In genomic region chr12:72315732-72316465, GRCm38 (mm10) we compare ENCODE assay signal across 24 mouse cellular contexts.
DNase-seq lines count a peak whose midpoint lies in the region; ATAC-seq lines count a peak whose summit lies in the region.
"Had no signal": no experiment of that assay in that cellular context is flagged by ENCODE, and none has a peak within 500 bp of the region (broad histone marks: within the 10 kb centered on the region; RNA-seq: fewer than 3 reads in every experiment).

No protein-coding gene starts in this region.

- 56% methylated on average over 15 of the region's 15 CpGs for WGBS in hindbrain, embryonic 13.5 days
- 82% methylated on average over 15 of the region's 15 CpGs for WGBS in hindbrain, embryonic 10.5 days
- 53% methylated on average over 15 of the region's 15 CpGs for WGBS in hindbrain, embryonic 14.5 days
- WGBS in neural tube, embryonic 14.5 days: 52% methylated on average over 15 of the region's 15 CpGs

- no peak overlapping the region for H3K4me2 ChIP-seq in hindbrain, embryonic 13.5 days
- no peak overlapping the region for H3K4me2 ChIP-seq in hindbrain, embryonic 14.5 days (replicated peaks)
- no peak overlapping the region for H3K4me2 ChIP-seq in neural tube, embryonic 14.5 days (ENCODE audit: low read depth, low read length)
- H3K4me2 ChIP-seq: heart, embryonic 13.5 days; intestine, embryonic 15.5 days had no signal

- no peak overlapping the region for H3K4me3 ChIP-seq in hindbrain, embryonic 13.5 days
- H3K4me3 ChIP-seq in hindbrain, embryonic 10.5 days: no peak overlapping the region
- H3K4me3 ChIP-seq in hindbrain, embryonic 14.5 days (replicated peaks; ENCODE audit: low read length): no peak overlapping the region
- no peak overlapping the region for H3K4me3 ChIP-seq in neural tube, embryonic 14.5 days (ENCODE audit: low read depth, low read length)
- H3K4me3 ChIP-seq: heart, embryonic 13.5 days; intestine, embryonic 15.5 days; left cerebral cortex, adult 2 months; megakaryocyte, embryonic 14.5 days had no signal

- no peaks in the 10 kb centered on the region for H3K36me3 ChIP-seq in hindbrain, embryonic 13.5 days
- H3K36me3 ChIP-seq in hindbrain, embryonic 10.5 days: no peaks in the 10 kb centered on the region
- no peaks in the 10 kb centered on the region for H3K36me3 ChIP-seq in hindbrain, embryonic 14.5 days (replicated peaks; ENCODE audit: control insufficient read depth, insufficient read depth)
- H3K36me3 ChIP-seq in neural tube, embryonic 14.5 days (ENCODE audit: control insufficient read depth, insufficient read depth, low read length): no peaks in the 10 kb centered on the region
- H3K36me3 ChIP-seq: heart, embryonic 13.5 days; intestine, embryonic 15.5 days had no signal

- peak; percentile 66; the same call in 1 of the 2 replicates for ATAC-seq in hindbrain, embryonic 13.5 days (ENCODE audit: low FRiP score)
- ATAC-seq in hindbrain, embryonic 14.5 days (ENCODE audit: low FRiP score): peak; percentile 64; the same call in 1 of the 2 replicates
- peak; percentile 41; the same call in 1 of the 2 replicates for ATAC-seq in neural tube, embryonic 14.5 days (ENCODE audit: low read depth)
- no peak for ATAC-seq in CD4-positive, CD25-positive, alpha-beta regulatory T cell, adult 4 months
- ATAC-seq: forebrain, embryonic 14.5 days; intestine, embryonic 15.5 days; Patski had no signal

- H3K27ac ChIP-seq in hindbrain, embryonic 13.5 days: peak overlapping the region; percentile 25
- H3K27ac ChIP-seq in hindbrain, embryonic 10.5 days: no peak overlapping the region
- H3K27ac ChIP-seq in hindbrain, embryonic 14.5 days: peak overlapping the region; percentile 57
- H3K27ac ChIP-seq in neural tube, embryonic 14.5 days (ENCODE audit: low read depth, low read length): no peak overlapping the region
- H3K27ac ChIP-seq: heart, embryonic 13.5 days; intestine, embryonic 15.5 days; left cerebral cortex, adult 2 months; stomach, postnatal 0 days had no signal

- no peaks in the 10 kb centered on the region for H3K9me3 ChIP-seq in hindbrain, embryonic 13.5 days
- no peaks in the 10 kb centered on the region for H3K9me3 ChIP-seq in hindbrain, embryonic 10.5 days
- H3K9me3 ChIP-seq in hindbrain, embryonic 14.5 days (ENCODE audit: control insufficient read depth, low read length): no peaks in the 10 kb centered on the region
- no peaks in the 10 kb centered on the region for H3K9me3 ChIP-seq in neural tube, embryonic 14.5 days (ENCODE audit: control insufficient read depth, low read length)
- H3K9me3 ChIP-seq: heart, embryonic 13.5 days; intestine, embryonic 15.5 days had no signal

- peak; percentile 9 for DNase-seq in adrenal gland, postnatal 14 days
- DNase-seq in adrenal gland, adult 8-10 months: no peak
- no peak for DNase-seq in hindbrain, embryonic 10.5 days (ENCODE audit: low spot score)
- peak; percentile 61 for DNase-seq in hindbrain, embryonic 14.5 days (ENCODE audit: low spot score)
- no peak for DNase-seq in ovary, postnatal 36 days (ENCODE audit: low spot score)
- DNase-seq: adrenal gland, postnatal 25 days; gastrocnemius, postnatal 10 days; heart, adult 18-20 months; kidney, postnatal 4 days; layer of hippocampus, adult 9-11 months; left cerebral cortex, postnatal 4 days; lung, adult 18-20 months; lung, postnatal 14 days; right cerebral cortex, adult 18-20 months had no signal

- H3K9ac ChIP-seq in hindbrain, embryonic 13.5 days: no peak overlapping the region
- no peak overlapping the region for H3K9ac ChIP-seq in hindbrain, embryonic 14.5 days
- H3K9ac ChIP-seq in neural tube, embryonic 14.5 days (replicated peaks; ENCODE audit: low read depth, low read length): no peak overlapping the region
- H3K9ac ChIP-seq: heart, embryonic 13.5 days; intestine, embryonic 15.5 days had no signal

- no peaks in the 10 kb centered on the region for H3K27me3 ChIP-seq in hindbrain, embryonic 13.5 days
- no peaks in the 10 kb centered on the region for H3K27me3 ChIP-seq in hindbrain, embryonic 10.5 days (ENCODE audit: insufficient read depth, poor library complexity, severe bottlenecking)
- no peaks in the 10 kb centered on the region for H3K27me3 ChIP-seq in hindbrain, embryonic 14.5 days (ENCODE audit: control insufficient read depth, insufficient read depth, low read length)
- H3K27me3 ChIP-seq in neural tube, embryonic 14.5 days (ENCODE audit: control insufficient read depth, insufficient read depth, low read length): no peaks in the 10 kb centered on the region
- H3K27me3 ChIP-seq: heart, embryonic 13.5 days; intestine, embryonic 15.5 days; megakaryocyte, embryonic 14.5 days; Patski had no signal

- peaks cover 6% of the 10 kb centered on the region for H3K4me1 ChIP-seq in hindbrain, embryonic 13.5 days (replicated peaks)
- no peaks in the 10 kb centered on the region for H3K4me1 ChIP-seq in hindbrain, embryonic 10.5 days (replicated peaks)
- peaks cover 10% of the 10 kb centered on the region; the same call in 1 of the 2 replicates for H3K4me1 ChIP-seq in hindbrain, embryonic 14.5 days (replicated peaks; ENCODE audit: control insufficient read depth, insufficient read depth, low read length)
- H3K4me1 ChIP-seq in neural tube, embryonic 14.5 days (ENCODE audit: control insufficient read depth, insufficient read depth, low read length): 0 out of 2 replicates have a peak, but pooled peaks cover 5% of the 10 kb centered on the region
- H3K4me1 ChIP-seq: heart, embryonic 13.5 days; intestine, embryonic 15.5 days; megakaryocyte, embryonic 14.5 days had no signal

Comparison
In these comparisons a context has a peak if more than half of its experiments do, and no peak if none do; other contexts are left out.
1. DNase-seq: peak in adrenal gland, postnatal 14 days (single experiment) and hindbrain, embryonic 14.5 days (single experiment); none in adrenal gland, adult 8-10 months (single experiment), hindbrain, embryonic 10.5 days (single experiment) and ovary, postnatal 36 days (single experiment).
2. H3K27ac ChIP-seq: peak in hindbrain, embryonic 13.5 days (single experiment) and hindbrain, embryonic 14.5 days (single experiment); none in hindbrain, embryonic 10.5 days (single experiment) and neural tube, embryonic 14.5 days (single experiment).